Mouse (Mus musculus): ENCODE measurements around the gene Farsb.
A peak's percentile ranks its signal among the peaks of the same experiment; 100 is the strongest.

- TF ChIP-seq CTCF (IDR thresholded peaks at IDR 0.05; ENCODE audit: low read depth, low read length), result peak; percentile 81; the same call in 1 of the 2 replicates
- TF ChIP-seq GATA1 (IDR thresholded peaks at IDR 0.05; ENCODE audit: borderline replicate concordance, low read length), result no peak
- no peak for TF ChIP-seq TAL1 (conservative IDR thresholded peaks at IDR 0.05; ENCODE audit: low read depth, low read length)
These were observed 47.8 kb upstream of the Farsb start for GRCm38 (mm10) chr1:78536310-78537164.

Data from G1E (cell line).